Mouse (Mus musculus) CH12.LX (cell line): ENCODE data around the gene E130309D02Rik. TPM values are rescaled to one million over a fixed set of nuclear protein-coding genes. Genes with fewer than 3 reads are reported as not detected.

Experiments used
- DNase-seq: peaks from one replicate; pipeline ENCODE4 v3.0.0-alpha.2; 2013; ENCODE audit errors: extremely low read depth
- H3K27ac ChIP-seq: 2 replicates; pipeline ENCODE4 v1.5.1; 2012; ENCODE audit warnings: low read depth, mild to moderate bottlenecking, control low read depth, moderate library complexity; ENCODE audit not compliant: insufficient read depth
- H3K27me3 ChIP-seq: replicated peaks from 2 replicates; pipeline ENCODE3; 2012; ENCODE audit warnings: inconsistent platforms
- H3K36me3 ChIP-seq, 2 experiments: replicated peaks in 1 of 2; 2 replicates each; pipeline versions ENCODE3 to v1.6.1; 2012; ENCODE audit warnings: inconsistent platforms in 1 of 2, low read length in 1 of 2, mild to moderate bottlenecking in 1 of 2, mixed read lengths in 1 of 2, moderate library complexity in 1 of 2; ENCODE audit not compliant: control insufficient read depth in 1 of 2, insufficient read depth in 1 of 2
- H3K4me1 ChIP-seq, 2 experiments: 2 replicates each; pipeline ENCODE4 v1.6.1; 2012; ENCODE audit warnings: inconsistent platforms in 1 of 2, moderate library complexity in 1 of 2; ENCODE audit not compliant: insufficient read depth in 2 of 2, control insufficient read depth in 1 of 2
- H3K4me2 ChIP-seq: 2 replicates; pipeline ENCODE4 v1.6.1; 2012; ENCODE audit warnings: low read depth, mild to moderate bottlenecking, control low read depth; ENCODE audit not compliant: poor library complexity, insufficient read depth, severe bottlenecking
- H3K4me3 ChIP-seq, 3 experiments: fragments of 150-350 bp in 1 of 3; sonication (generic) in 1 of 3; replicated peaks in 1 of 3; 2 replicates each; pipeline versions ENCODE3 to v1.5.1; 2011 to 2012; ENCODE audit warnings: low read depth in 2 of 3, low read length in 2 of 3, mild to moderate bottlenecking in 2 of 3, moderate library complexity in 2 of 3, control low read depth in 1 of 3, improper control_type of control experiment in 1 of 3, inconsistent platforms in 1 of 3, mixed read lengths in 1 of 3; ENCODE audit not compliant: poor library complexity in 1 of 3
- H3K79me2 ChIP-seq: replicated peaks from 2 replicates; pipeline ENCODE4 v1.6.1; 2012; ENCODE audit warnings: mild to moderate bottlenecking, moderate library complexity; ENCODE audit not compliant: control insufficient read depth, poor library complexity, insufficient read depth, severe bottlenecking; ENCODE audit errors: extremely low read depth
- H3K9ac ChIP-seq: 2 replicates; pipeline ENCODE4 v1.6.1; 2012; ENCODE audit warnings: low read depth, mild to moderate bottlenecking, control low read depth, moderate library complexity; ENCODE audit not compliant: insufficient read depth
- H3K9me3 ChIP-seq: replicated peaks from 2 replicates; pipeline ENCODE3; 2012; ENCODE audit warnings: low read length, inconsistent platforms, mixed read lengths
- BHLHE40 ChIP-seq: IDR thresholded peaks from 2 replicates; pipeline ENCODE4 v1.6.1; 2011; ENCODE audit warnings: mild to moderate bottlenecking, low read depth, low read length, improper control_type of control experiment
- CHD1 ChIP-seq: IDR thresholded peaks from 2 replicates; pipeline ENCODE4 v1.6.1; 2012; ENCODE audit warnings: low read depth, low read length, improper control_type of control experiment, inconsistent platforms
- CTCF ChIP-seq, 2 experiments: IDR thresholded peaks in 1 of 2; conservative IDR thresholded peaks in 1 of 2; 2 replicates each; pipeline ENCODE4 v1.5.1; 2011 to 2012; ENCODE audit warnings: low read depth in 2 of 2, low read length in 2 of 2, improper control_type of control experiment in 1 of 2, inconsistent platforms in 1 of 2, mild to moderate bottlenecking in 1 of 2, moderate library complexity in 1 of 2
- E2F4 ChIP-seq: IDR thresholded peaks from 2 replicates; pipeline ENCODE4 v1.6.1; 2011; ENCODE audit warnings: low read depth, low read length, improper control_type of control experiment; ENCODE audit not compliant: insufficient replicate concordance
- ELF1 ChIP-seq: IDR thresholded peaks from 2 replicates; pipeline ENCODE4 v1.6.1; 2014; ENCODE audit warnings: low read depth, mild to moderate bottlenecking, inconsistent platforms, low read length, improper control_type of control experiment
- EP300 ChIP-seq: IDR thresholded peaks from 2 replicates; pipeline ENCODE4 v1.6.1; 2011; ENCODE audit warnings: low read length, improper control_type of control experiment
- GABPA ChIP-seq: IDR thresholded peaks from 2 replicates; pipeline ENCODE4 v1.6.1; 2012; ENCODE audit warnings: low read depth, low read length, improper control_type of control experiment, inconsistent platforms; ENCODE audit not compliant: insufficient replicate concordance
- MAZ ChIP-seq: IDR thresholded peaks from 2 replicates; pipeline ENCODE4 v1.6.1; 2012; ENCODE audit warnings: low read depth, mild to moderate bottlenecking, inconsistent platforms, low read length, improper control_type of control experiment, moderate library complexity
- MEF2A ChIP-seq: IDR thresholded peaks from 2 replicates; pipeline ENCODE4 v1.6.1; 2014; ENCODE audit warnings: low read depth, mild to moderate bottlenecking, inconsistent platforms, low read length, improper control_type of control experiment, borderline replicate concordance
- MXI1 ChIP-seq: IDR thresholded peaks from 2 replicates; pipeline ENCODE4 v1.6.1; 2011; ENCODE audit warnings: mild to moderate bottlenecking, low read depth, low read length, improper control_type of control experiment
- MYC ChIP-seq: IDR thresholded peaks from 2 replicates; pipeline ENCODE4 v1.6.1; 2011; ENCODE audit warnings: low read depth, mild to moderate bottlenecking, improper control_type of control experiment, low read length
- NELFE ChIP-seq: IDR thresholded peaks from 2 replicates; pipeline ENCODE4 v1.6.1; 2011; ENCODE audit warnings: low read depth, low read length, improper control_type of control experiment
- NRF1 ChIP-seq: IDR thresholded peaks from 2 replicates; pipeline ENCODE4 v1.6.1; 2014; ENCODE audit warnings: low read depth, mild to moderate bottlenecking, inconsistent platforms, low read length, improper control_type of control experiment, moderate library complexity
- POLR2AphosphoS2 ChIP-seq: IDR thresholded peaks from 2 replicates; pipeline ENCODE4 v1.6.1; 2011; ENCODE audit warnings: low read depth, low read length, improper control_type of control experiment
- RAD21 ChIP-seq: IDR thresholded peaks from 2 replicates; pipeline ENCODE4 v1.6.1; 2011; ENCODE audit warnings: low read depth, mild to moderate bottlenecking, low read length, improper control_type of control experiment, moderate library complexity
- TBP ChIP-seq: conservative IDR thresholded peaks from 2 replicates; pipeline ENCODE4 v1.6.1; 2011; ENCODE audit warnings: low read depth, low read length, improper control_type of control experiment
- TCF12 ChIP-seq: IDR thresholded peaks from 2 replicates; pipeline ENCODE4 v1.6.1; 2014; ENCODE audit warnings: low read depth, mild to moderate bottlenecking, inconsistent platforms, low read length, improper control_type of control experiment
- UBTF ChIP-seq: IDR thresholded peaks from 2 replicates; pipeline ENCODE4 v1.6.1; 2012; ENCODE audit warnings: low read depth, mild to moderate bottlenecking, inconsistent platforms, low read length, improper control_type of control experiment, moderate library complexity
- ZC3H11A ChIP-seq: IDR thresholded peaks from 2 replicates; pipeline ENCODE4 v1.6.1; 2012; ENCODE audit warnings: low read depth, mild to moderate bottlenecking, inconsistent platforms, low read length, improper control_type of control experiment
- ZKSCAN1 ChIP-seq: IDR thresholded peaks from 2 replicates; pipeline ENCODE4 v1.6.1; 2012; ENCODE audit warnings: low read depth, inconsistent platforms, low read length, improper control_type of control experiment, borderline replicate concordance
- ZMIZ1 ChIP-seq: IDR thresholded peaks from 2 replicates; pipeline ENCODE4 v1.6.1; 2012; ENCODE audit warnings: low read depth, mild to moderate bottlenecking, inconsistent platforms, low read length, improper control_type of control experiment
- ZNF384 ChIP-seq: IDR thresholded peaks from 2 replicates; pipeline ENCODE4 v1.6.1; 2012; ENCODE audit warnings: low read depth, low read length, improper control_type of control experiment, inconsistent platforms
- dilution Hi-C: fragments of 300-500 bp; cut with MboI; formaldehyde crosslinking; loops from 2 replicates; pipeline ENCODE4 v1.14.3; 2020; ENCODE audit warnings: low sequenced_read_pairs; ENCODE audit not compliant: extremely low pct_unique_long_range_greater_than_20kb, extremely low pct_ligation_motif_present
- in situ Hi-C: fragments of 300-500 bp; cut with MboI; formaldehyde crosslinking; loops from 3 replicates; pipeline ENCODE4 v1.14.3; 2019; ENCODE audit warnings: low sequenced_read_pairs, low pct_ligation_motif_present, low pct_unique_long_range_greater_than_20kb, mixed read lengths
- polyA plus RNA-seq: library from polyadenylated mRNA; unstranded; fragments of >175 nt; gene quantifications from 2 replicates; pipeline ENCODE4 v1.2.1, GENCODE M21; 2012; ENCODE audit warnings: low read depth; ENCODE audit not compliant: insufficient read length
- total RNA-seq, 2 experiments: library from RNA; depleted of rRNA; stranded (reverse); fragments of 300-350 nt in 1 of 2; fragments of >200 nt in 1 of 2; gene quantifications; 2 replicates each; pipeline ENCODE4 v1.2.3; 2012 to 2014

The E130309D02Rik gene
- total and polyA plus RNA-seq, 3 experiments, result 23.7 to 63.7 (median 32.7) TPM

GRCm38 (mm10) chr5:143298391-143298790, 16.8 kb downstream of the E130309D02Rik start:
- Histone ChIP-seq H3K27ac (no peak overlapping the region), H3K9me3 (peaks cover 9% of the 10 kb centered on the region), H3K4me1 (no peaks in the 10 kb centered on the region; a peak in 1 of 4 replicates), H3K4me3 (no peak overlapping the region), H3K27me3 (no peaks in the 10 kb centered on the region), H3K4me2 (no peak overlapping the region), H3K9ac (no peak overlapping the region), H3K36me3 (peaks cover 37 to 84% of the 10 kb centered on the region in 2 experiments), H3K79me2 (no peaks in the 10 kb centered on the region; the same call in 1 of the 2 replicates)
- DNase-seq, result no peak
- dilution Hi-C loops, result no loop called here
- in situ Hi-C loops, result loop anchor here (25.0 kb wide), 1 partner anchor 361 kb away; no protein-coding TSS in a partner anchor
- TF ChIP-seq BHLHE40 (0 out of 2 replicates have a peak, but pooled peaks have one; percentile 14), CTCF (conservative IDR thresholded peaks at IDR 0.05 in 1 of 2, IDR thresholded peaks at IDR 0.05 in 1 of 2; ENCODE audit: low read depth in 2 of 2, low read length in 2 of 2) (peak; percentile 37 to 42), MAZ (no peak), ELF1 (no peak), NELFE (no peak), CHD1 (no peak), UBTF (no peak)

- H3K4me3 ChIP-seq, result no peak overlapping the region
- H3K36me3 ChIP-seq, result peaks cover 33 to 81% of the 10 kb centered on the region in 2 experiments
- in situ Hi-C loops (loop anchor here (25.0 kb wide), 1 partner anchor 361 kb away; no protein-coding TSS in a partner anchor), dilution Hi-C loops (no loop called here)
- no peak for DNase-seq
- no peaks in the 10 kb centered on the region; a peak in 1 of 4 replicates for H3K4me1 ChIP-seq
- peaks cover 10% of the 10 kb centered on the region for H3K9me3 ChIP-seq
- no peaks in the 10 kb centered on the region; the same call in 1 of the 2 replicates for H3K79me2 ChIP-seq
- no peaks in the 10 kb centered on the region for H3K27me3 ChIP-seq
- H3K4me2 ChIP-seq, result no peak overlapping the region
- H3K27ac ChIP-seq, result no peak overlapping the region
- TF ChIP-seq GABPA, result no peak
- TF ChIP-seq MXI1, result no peak
- no peak for TF ChIP-seq TBP
- TF ChIP-seq CTCF (conservative IDR thresholded peaks at IDR 0.05 in 1 of 2, IDR thresholded peaks at IDR 0.05 in 1 of 2; ENCODE audit: low read depth in 2 of 2, low read length in 2 of 2), result no peak
- no peak for TF ChIP-seq NELFE
- TF ChIP-seq ZNF384, result no peak
- no peak for TF ChIP-seq EP300
- no peak for TF ChIP-seq E2F4
- no peak for TF ChIP-seq CHD1
- TF ChIP-seq RAD21, result no peak
- TF ChIP-seq POLR2AphosphoS2, result no peak
- TF ChIP-seq ZC3H11A, result no peak
- no peak for TF ChIP-seq MYC
- TF ChIP-seq ZMIZ1, result no peak
- no peak for TF ChIP-seq ZKSCAN1
- TF ChIP-seq TCF12, result no peak
- no peak for TF ChIP-seq UBTF
- TF ChIP-seq MEF2A, result no peak
- no peak for TF ChIP-seq NRF1
- H3K9ac ChIP-seq, result no peak overlapping the region
These were observed 17.2 kb downstream of the E130309D02Rik start for GRCm38 (mm10) chr5:143297986-143298385.
